Mouse (Mus musculus) bone marrow macrophage, adult 2 months (primary cell): ENCODE data around the gene Vrk1. TPM values are rescaled to one million over a fixed set of nuclear protein-coding genes. Genes with fewer than 3 reads are reported as not detected.
A peak's percentile ranks its signal among the peaks of the same experiment; 100 is the strongest.

Experiments
- H3K27ac ChIP-seq: 2 replicates; pipeline ENCODE4 v1.5.1; 2012; ENCODE audit warnings: low read depth, low read length; ENCODE audit not compliant: insufficient read depth
- H3K4me1 ChIP-seq: 2 replicates; pipeline ENCODE4 v1.6.1; 2012; ENCODE audit warnings: low read length; ENCODE audit not compliant: control insufficient read depth, insufficient read depth
- H3K4me3 ChIP-seq: 2 replicates; pipeline ENCODE4 v1.5.1; 2012; ENCODE audit warnings: mild to moderate bottlenecking, low read length, moderate library complexity; ENCODE audit not compliant: insufficient read depth
- CTCF ChIP-seq: IDR thresholded peaks from 2 replicates; pipeline ENCODE4 v1.5.1; 2012; ENCODE audit warnings: low read depth, mild to moderate bottlenecking, low read length, moderate library complexity
- POLR2A ChIP-seq: IDR thresholded peaks from 2 replicates; pipeline ENCODE4 v1.6.1; 2012; ENCODE audit warnings: mild to moderate bottlenecking, low read depth, low read length, borderline replicate concordance
- polyA plus RNA-seq: library from polyadenylated mRNA; stranded (reverse); fragments of >200 nt; gene quantifications from 2 replicates; pipeline ENCODE4 v1.2.4, GENCODE M21; 2012; ENCODE audit not compliant: missing spikeins, insufficient read depth, insufficient read length

Gene Vrk1
- polyA plus RNA-seq, 1 experiment: 37.0 TPM

- peaks cover 42% of the 10 kb centered on the region for H3K4me1 ChIP-seq
- no peak overlapping the region for H3K27ac ChIP-seq
- TF ChIP-seq POLR2A: no peak
- no peak for TF ChIP-seq CTCF
- H3K4me3 ChIP-seq: no peak overlapping the region
These were observed 24.2 kb downstream of the Vrk1 start for GRCm38 (mm10) chr12:106034267-106034666.

GRCm38 (mm10) chr12:106034761-106035160 lies 24.7 kb downstream of the Vrk1 start:
- TF ChIP-seq CTCF (no peak), POLR2A (no peak)
- Histone ChIP-seq H3K4me3 (no peak overlapping the region), H3K4me1 (peaks cover 38% of the 10 kb centered on the region), H3K27ac (no peak overlapping the region)

- no peak for TF ChIP-seq CTCF
- no peak for TF ChIP-seq POLR2A
- Histone ChIP-seq H3K4me3 (no peak overlapping the region), H3K27ac (no peak overlapping the region), H3K4me1 (peaks cover 4% of the 10 kb centered on the region)
These were observed 30.2 kb downstream of the Vrk1 start for GRCm38 (mm10) chr12:106040259-106040658.

- no peak overlapping the region for H3K4me3 ChIP-seq
- no peak for TF ChIP-seq POLR2A
- TF ChIP-seq CTCF: no peak
These were observed 36.2 kb downstream of the Vrk1 start for GRCm38 (mm10) chr12:106046143-106046795.

GRCm38 (mm10) chr12:106052271-106052670 lies 42.2 kb downstream of the Vrk1 start:
- TF ChIP-seq POLR2A: no peak
- TF ChIP-seq CTCF: no peak
- H3K4me1 ChIP-seq: no peaks in the 10 kb centered on the region
- no peak overlapping the region for H3K4me3 ChIP-seq
- no peak overlapping the region for H3K27ac ChIP-seq

More at GRCm38 (mm10) chr12:106046143-106046795, 36.2 kb downstream of the Vrk1 start:
- H3K27ac ChIP-seq: no peak overlapping the region
- 0 out of 2 replicates have a peak, but pooled peaks cover 3% of the 10 kb centered on the region for H3K4me1 ChIP-seq

- no peaks in the 10 kb centered on the region for H3K4me1 ChIP-seq
- TF ChIP-seq CTCF (peak; percentile 50; the same call in 1 of the 2 replicates), POLR2A (no peak)
- H3K27ac ChIP-seq: no peak overlapping the region
- no peak overlapping the region for H3K4me3 ChIP-seq
These were observed 45.8 kb downstream of the Vrk1 start for GRCm38 (mm10) chr12:106055799-106056198.

- H3K4me3 ChIP-seq: no peak overlapping the region
- no peaks in the 10 kb centered on the region for H3K4me1 ChIP-seq
- H3K27ac ChIP-seq: no peak overlapping the region
- TF ChIP-seq CTCF (no peak), POLR2A (no peak)
These were observed 50.0 kb downstream of the Vrk1 start for GRCm38 (mm10) chr12:106059873-106060573.

GRCm38 (mm10) chr12:106070434-106071155 lies 60.6 kb downstream of the Vrk1 start:
- no peaks in the 10 kb centered on the region for H3K4me1 ChIP-seq
- no peak for TF ChIP-seq POLR2A
- no peak for TF ChIP-seq CTCF
- no peak overlapping the region for H3K4me3 ChIP-seq
- H3K27ac ChIP-seq: no peak overlapping the region

GRCm38 (mm10) chr12:106071575-106072166 lies 61.6 kb downstream of the Vrk1 start:
- Histone ChIP-seq H3K4me1 (no peaks in the 10 kb centered on the region), H3K27ac (no peak overlapping the region), H3K4me3 (no peak overlapping the region)
- TF ChIP-seq POLR2A (no peak), CTCF (no peak)
